ENCODE assay signal across 10 mouse cellular contexts in the genomic region with DNA sequence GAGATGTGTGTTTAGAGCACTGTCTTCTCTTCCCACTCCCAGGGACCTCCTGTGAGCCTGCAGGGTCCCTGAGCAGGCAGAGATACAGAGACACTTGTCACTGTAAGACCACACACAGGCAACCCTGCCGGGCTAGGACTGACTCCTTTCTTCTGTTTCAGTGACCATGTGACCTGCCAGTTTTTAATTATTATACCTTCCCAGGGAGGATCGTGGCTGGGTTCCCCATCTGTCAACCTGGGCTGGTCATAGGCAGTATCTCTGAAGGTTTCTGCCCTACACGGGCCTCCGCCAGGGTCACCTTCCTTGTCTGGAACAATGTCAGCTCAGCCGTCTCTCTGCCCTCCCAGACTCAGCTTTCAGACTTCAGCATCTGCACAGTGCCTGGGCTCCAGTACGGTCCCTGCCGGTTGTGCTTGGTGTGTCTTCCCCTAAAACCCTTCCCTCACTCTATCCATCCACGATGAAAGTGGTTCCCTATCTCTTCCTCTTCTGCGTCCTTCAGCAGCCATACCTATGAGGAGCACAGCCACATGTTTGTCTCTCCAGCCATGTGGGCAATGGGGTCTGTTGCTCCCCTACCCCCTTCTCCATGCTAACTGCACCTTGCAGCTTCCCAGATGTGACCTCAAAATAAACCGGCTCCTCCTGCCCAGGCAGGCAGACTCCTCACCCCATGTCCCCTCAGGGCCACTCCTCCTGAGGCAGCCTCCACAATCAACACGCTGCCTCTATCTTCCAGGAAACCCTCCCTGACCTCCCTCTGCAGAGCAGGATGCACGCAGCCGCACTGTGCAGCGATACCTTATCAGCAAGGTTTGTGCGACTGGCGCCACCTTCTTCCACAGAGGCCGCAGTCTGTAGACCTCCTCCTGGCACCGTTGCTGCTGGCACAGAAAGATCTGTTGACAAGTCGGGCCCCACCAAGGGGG. TPM values are rescaled to one million over a fixed set of nuclear protein-coding genes. Genes with fewer than 3 reads are reported as not detected.
DNase-seq lines count a peak whose midpoint lies in the region; ATAC-seq and TF ChIP-seq lines count a peak whose summit lies in the region.
"Had no signal": no experiment of that assay in that cellular context is flagged by ENCODE, and none has a peak within 500 bp of the region (broad histone marks: within the 10 kb centered on the region; RNA-seq: fewer than 3 reads in every experiment).

No protein-coding gene starts in this region.

- H3K9ac ChIP-seq in lung, postnatal 0 days (replicated peaks; ENCODE audit: low read depth) = no peak overlapping the region
- peak overlapping the region; percentile 29 for H3K9ac ChIP-seq in forebrain, embryonic 16.5 days (replicated peaks; ENCODE audit: low read depth, low read length)
- no peak overlapping the region for H3K9ac ChIP-seq in intestine, postnatal 0 days (ENCODE audit: low read depth, low read length)
- no peak overlapping the region for H3K9ac ChIP-seq in stomach, postnatal 0 days (ENCODE audit: low read length)

- TF ChIP-seq CTCF in lung, postnatal 0 days (IDR thresholded peaks at IDR 0.05) = no peak
- peak; percentile 12; the same call in 1 of the 2 replicates for TF ChIP-seq CTCF in intestine, postnatal 0 days (IDR thresholded peaks at IDR 0.05; ENCODE audit: low read depth)
- peak; percentile 14; the same call in 1 of the 2 replicates for TF ChIP-seq CTCF in stomach, postnatal 0 days (IDR thresholded peaks at IDR 0.05; ENCODE audit: low read depth)

- TF ChIP-seq EP300 in lung, postnatal 0 days (IDR thresholded peaks at IDR 0.05) = no peak
- no peak for TF ChIP-seq EP300 in stomach, postnatal 0 days (optimal IDR thresholded peaks at IDR 0.05)

- no peaks in the 10 kb centered on the region for H3K9me3 ChIP-seq in lung, postnatal 0 days (ENCODE audit: low read length)
- no peaks in the 10 kb centered on the region for H3K9me3 ChIP-seq in forebrain, embryonic 16.5 days (ENCODE audit: control insufficient read depth, low read length)
- no peaks in the 10 kb centered on the region for H3K9me3 ChIP-seq in intestine, postnatal 0 days (ENCODE audit: control insufficient read depth)
- H3K9me3 ChIP-seq in stomach, postnatal 0 days (ENCODE audit: control insufficient read depth, low read length) = no peaks in the 10 kb centered on the region

- H3K4me2 ChIP-seq in lung, postnatal 0 days (replicated peaks; ENCODE audit: low read depth, low read length) = no peak overlapping the region
- H3K4me2 ChIP-seq in forebrain, embryonic 16.5 days (ENCODE audit: low read length) = no peak overlapping the region
- H3K4me2 ChIP-seq in intestine, postnatal 0 days (replicated peaks; ENCODE audit: low read depth) = no peak overlapping the region
- H3K4me2 ChIP-seq in stomach, postnatal 0 days (replicated peaks; ENCODE audit: low read depth) = no peak overlapping the region

- ATAC-seq in lung, postnatal 0 days = peak; percentile 26; the same call in 1 of the 2 replicates
- no peak for ATAC-seq in forebrain, embryonic 16.5 days
- no peak for ATAC-seq in intestine, postnatal 0 days
- ATAC-seq in stomach, postnatal 0 days (ENCODE audit: low FRiP score, low TSS enrichment) = peak; percentile 73
- ATAC-seq: Patski had no signal

- no peak overlapping the region for H3K27ac ChIP-seq in lung, postnatal 0 days (ENCODE audit: low read length)
- H3K27ac ChIP-seq in forebrain, embryonic 16.5 days (ENCODE audit: low read length) = peak overlapping the region; percentile 71
- no peak overlapping the region for H3K27ac ChIP-seq in intestine, postnatal 0 days (ENCODE audit: low read depth, low read length)
- H3K27ac ChIP-seq in stomach, postnatal 0 days (replicated peaks) = no peak overlapping the region

- no peaks in the 10 kb centered on the region for H3K4me1 ChIP-seq in lung, postnatal 0 days (ENCODE audit: insufficient read depth, low read depth, low read length)
- H3K4me1 ChIP-seq in forebrain, embryonic 16.5 days (replicated peaks; ENCODE audit: control insufficient read depth, insufficient read depth, low read length) = peaks cover 67% of the 10 kb centered on the region
- no peaks in the 10 kb centered on the region for H3K4me1 ChIP-seq in intestine, postnatal 0 days (replicated peaks; ENCODE audit: control insufficient read depth, insufficient read depth, low read length)
- H3K4me1 ChIP-seq in stomach, postnatal 0 days (replicated peaks; ENCODE audit: control insufficient read depth, insufficient read depth) = no peaks in the 10 kb centered on the region

- WGBS in lung, postnatal 0 days = 38% methylated on average over 19 of the region's 19 CpGs
- WGBS in forebrain, embryonic 16.5 days = 54% methylated on average over 19 of the region's 19 CpGs
- WGBS in intestine, postnatal 0 days = 40% methylated on average over 19 of the region's 19 CpGs
- WGBS in stomach, postnatal 0 days = 39% methylated on average over 19 of the region's 19 CpGs

- 0 out of 2 replicates have a peak, but pooled peaks cover 3% of the 10 kb centered on the region for H3K27me3 ChIP-seq in lung, postnatal 0 days (replicated peaks; ENCODE audit: insufficient read depth, low read length)
- no peaks in the 10 kb centered on the region for H3K27me3 ChIP-seq in forebrain, embryonic 16.5 days (replicated peaks; ENCODE audit: control insufficient read depth, insufficient read depth, low read length)
- 0 out of 2 replicates have a peak, but pooled peaks cover 4% of the 10 kb centered on the region for H3K27me3 ChIP-seq in intestine, postnatal 0 days (replicated peaks; ENCODE audit: control insufficient read depth, insufficient read depth, low read length)
- no peaks in the 10 kb centered on the region for H3K27me3 ChIP-seq in stomach, postnatal 0 days (ENCODE audit: control insufficient read depth, insufficient read depth, low read length)

- no peak for DNase-seq in lung, postnatal 0 days (ENCODE audit: low spot score)
- no peak for DNase-seq in lung, postnatal 36 days
- peak; percentile 77 for DNase-seq in stomach, postnatal 0 days (ENCODE audit: low spot score)
- DNase-seq in adrenal gland, postnatal 25 days = no peak
- no peak for DNase-seq in urinary bladder, postnatal 4 days (ENCODE audit: low spot score in 2 of 2)
- DNase-seq in embryo, embryonic 10 days (ENCODE audit: low spot score) = no peak
- DNase-seq: kidney, adult 18-20 months had no signal

- H3K36me3 ChIP-seq in lung, postnatal 0 days (ENCODE audit: insufficient read depth, low read length) = no peaks in the 10 kb centered on the region
- no peaks in the 10 kb centered on the region for H3K36me3 ChIP-seq in forebrain, embryonic 16.5 days (ENCODE audit: control insufficient read depth, insufficient read depth)
- H3K36me3 ChIP-seq in intestine, postnatal 0 days (ENCODE audit: control insufficient read depth, insufficient read depth) = no peaks in the 10 kb centered on the region
- no peaks in the 10 kb centered on the region for H3K36me3 ChIP-seq in stomach, postnatal 0 days (ENCODE audit: control insufficient read depth, insufficient read depth, low read length)

- H3K4me3 ChIP-seq in lung, postnatal 0 days (ENCODE audit: low read depth, low read length) = no peak overlapping the region
- H3K4me3 ChIP-seq in forebrain, embryonic 16.5 days (replicated peaks; ENCODE audit: low read length) = no peak overlapping the region
- no peak overlapping the region for H3K4me3 ChIP-seq in intestine, postnatal 0 days (ENCODE audit: low read depth, low read length)
- no peak overlapping the region for H3K4me3 ChIP-seq in stomach, postnatal 0 days (ENCODE audit: low read depth, low read length)

RNA-seq across cellular contexts. Expression of a gene that starts 36.9 kb away (rescaled TPM):
- polyA plus RNA-seq in lung, postnatal 0 days (2015; fragmentation: Nextera tagmentation; extraction: Ambion mirVana) = 15.0 and 17.0 TPM in 2 replicates
- polyA plus RNA-seq in forebrain, embryonic 16.5 days (2015; fragmentation: Nextera tagmentation; extraction: Ambion mirVana) = 11.6 and 13.8 TPM in 2 replicates
- polyA plus RNA-seq in intestine, postnatal 0 days (2015; fragmentation: Nextera tagmentation; extraction: Ambion mirVana) = 5.9 and 7.6 TPM in 2 replicates
- 1.8 and 2.4 TPM in 2 replicates for polyA plus RNA-seq in stomach, postnatal 0 days (2015; fragmentation: Nextera tagmentation; extraction: Ambion mirVana)
- 12.2 and 14.1 TPM in 2 replicates for total RNA-seq in adrenal gland, postnatal 25 days (2021)

RNA-seq across cellular contexts. Expression of a gene that starts 39.5 kb away (rescaled TPM):
- 10.9 TPM in 2 replicates for polyA plus RNA-seq in lung, postnatal 0 days (2015; fragmentation: Nextera tagmentation; extraction: Ambion mirVana)
- polyA plus RNA-seq in forebrain, embryonic 16.5 days (2015; fragmentation: Nextera tagmentation; extraction: Ambion mirVana) = 13.6 and 15.9 TPM in 2 replicates
- 22.8 and 22.9 TPM in 2 replicates for polyA plus RNA-seq in intestine, postnatal 0 days (2015; fragmentation: Nextera tagmentation; extraction: Ambion mirVana)
- 14.7 and 15.4 TPM in 2 replicates for polyA plus RNA-seq in stomach, postnatal 0 days (2015; fragmentation: Nextera tagmentation; extraction: Ambion mirVana)
- total RNA-seq in adrenal gland, postnatal 25 days (2021) = 36.6 and 40.9 TPM in 2 replicates

Comparison
In these comparisons a context has a peak if more than half of its experiments do, and no peak if none do; other contexts are left out.
1. ATAC-seq: peak in lung, postnatal 0 days (single experiment) and stomach, postnatal 0 days (single experiment); none in forebrain, embryonic 16.5 days (single experiment) and intestine, postnatal 0 days (single experiment).